Mouse (Mus musculus) midbrain, embryonic 16.5 days (tissue): ENCODE measurements around the gene Lif. TPM values are rescaled to one million over a fixed set of nuclear protein-coding genes. Genes with fewer than 3 reads are reported as not detected.

ENCODE experiments used
- ATAC-seq: fragments of 200-750 bp; cut with Nextera tagmentation; 2 replicates; pipeline ENCODE4 v1.8.0; 2017; ENCODE audit warnings: moderate TSS enrichment
- H3K27ac ChIP-seq: fragments of 300-500 bp; sonication (generic); 2 replicates; pipeline ENCODE4 v1.5.1; 2014; ENCODE audit warnings: mild to moderate bottlenecking, low read length, mixed read lengths
- H3K27me3 ChIP-seq: fragments of 300-500 bp; sonication (generic); 2 replicates; pipeline ENCODE4 v1.6.1; 2014; ENCODE audit warnings: low read depth, low read length, mixed read lengths; ENCODE audit not compliant: control insufficient read depth, insufficient read depth
- H3K36me3 ChIP-seq: fragments of 300-500 bp; sonication (generic); 2 replicates; pipeline ENCODE4 v1.6.1; 2014; ENCODE audit warnings: mild to moderate bottlenecking, low read length, moderate library complexity, mixed read lengths; ENCODE audit not compliant: control insufficient read depth, insufficient read depth
- H3K4me1 ChIP-seq: fragments of 300-500 bp; sonication (generic); 2 replicates; pipeline ENCODE4 v1.6.1; 2014; ENCODE audit warnings: mild to moderate bottlenecking, low read length, mixed read lengths; ENCODE audit not compliant: control insufficient read depth, insufficient read depth
- H3K4me2 ChIP-seq: fragments of 300-500 bp; sonication (generic); 2 replicates; pipeline ENCODE4 v1.6.1; 2014; ENCODE audit warnings: mild to moderate bottlenecking, low read length, mixed read lengths
- H3K4me3 ChIP-seq: fragments of 300-500 bp; sonication (generic); 2 replicates; pipeline ENCODE4 v1.5.1; 2014; ENCODE audit warnings: low read depth, mild to moderate bottlenecking, low read length, moderate library complexity, mixed read lengths
- H3K9ac ChIP-seq: fragments of 300-500 bp; sonication (generic); 2 replicates; pipeline ENCODE4 v1.6.1; 2014; ENCODE audit warnings: low read depth, low read length, mixed read lengths
- H3K9me3 ChIP-seq: fragments of 300-500 bp; sonication (generic); replicated peaks from 2 replicates; pipeline ENCODE4 v1.6.1; 2014; ENCODE audit warnings: mild to moderate bottlenecking, low read length, mixed read lengths; ENCODE audit not compliant: control insufficient read depth, poor library complexity, severe bottlenecking
- WGBS: fragments of 180-500 bp; shearing (Covaris S2); extraction: QIAGEN DNeasy Blood & Tissue Kit; methylation state at CpG from one replicate; pipeline ENCODE4 v1.1.7; 2014; 5-methylcytosine and 5-hydroxymethylcytosine counted together
- polyA plus RNA-seq: library from polyadenylated mRNA; unstranded; fragments of >200 nt; fragmentation: Nextera tagmentation; extraction: Ambion mirVana; gene quantifications from 2 replicates; pipeline ENCODE4 v1.2.1, GENCODE M21; 2015

Gene Lif
- polyA plus RNA-seq, 1 experiment from 2014 or later, result 0.06 TPM

- WGBS, result 98% methylated on average over 3 of the region's 3 CpGs
- Histone ChIP-seq H3K27me3 (no peaks in the 10 kb centered on the region), H3K27ac (no peak overlapping the region), H3K9me3 (no peaks in the 10 kb centered on the region), H3K36me3 (no peaks in the 10 kb centered on the region), H3K9ac (no peak overlapping the region), H3K4me1 (no peaks in the 10 kb centered on the region), H3K4me2 (no peak overlapping the region), H3K4me3 (no peak overlapping the region)
- ATAC-seq, result no peak
Observed at GRCm38 (mm10) chr11:4249151-4249550, 8.2 kb upstream of the Lif start.

GRCm38 (mm10) chr11:4250290-4250689 lies 7.1 kb upstream of the Lif start:
- no peaks in the 10 kb centered on the region for H3K36me3 ChIP-seq
- no peak overlapping the region for H3K4me2 ChIP-seq
- no peaks in the 10 kb centered on the region for H3K4me1 ChIP-seq
- H3K27me3 ChIP-seq, result no peaks in the 10 kb centered on the region
- no peak overlapping the region for H3K27ac ChIP-seq
- no peak for ATAC-seq
- H3K9me3 ChIP-seq, result no peaks in the 10 kb centered on the region
- WGBS, result 77% methylated on average over 7 of the region's 7 CpGs
- H3K4me3 ChIP-seq, result no peak overlapping the region
- no peak overlapping the region for H3K9ac ChIP-seq

GRCm38 (mm10) chr11:4251376-4251775 lies 6.0 kb upstream of the Lif start:
- H3K36me3 ChIP-seq, result no peaks in the 10 kb centered on the region
- 70% methylated on average over 3 of the region's 3 CpGs for WGBS
- H3K4me2 ChIP-seq, result no peak overlapping the region
- H3K27me3 ChIP-seq, result no peaks in the 10 kb centered on the region
- ATAC-seq, result no peak
- no peak overlapping the region for H3K27ac ChIP-seq
- H3K9me3 ChIP-seq, result no peaks in the 10 kb centered on the region
- no peak overlapping the region for H3K9ac ChIP-seq
- no peaks in the 10 kb centered on the region for H3K4me1 ChIP-seq
- H3K4me3 ChIP-seq, result no peak overlapping the region

GRCm38 (mm10) chr11:4252886-4253285 lies 4.5 kb upstream of the Lif start:
- Histone ChIP-seq H3K9ac (no peak overlapping the region), H3K4me1 (no peaks in the 10 kb centered on the region), H3K27ac (no peak overlapping the region), H3K4me2 (no peak overlapping the region), H3K27me3 (no peaks in the 10 kb centered on the region), H3K4me3 (no peak overlapping the region), H3K9me3 (no peaks in the 10 kb centered on the region), H3K36me3 (no peaks in the 10 kb centered on the region)
- ATAC-seq, result no peak
- WGBS, result 68% methylated on average over 2 of the region's 2 CpGs

- no peak overlapping the region; the same call in 1 of the 2 replicates for H3K9ac ChIP-seq
- H3K4me3 ChIP-seq, result no peak overlapping the region
- no peak overlapping the region for H3K4me2 ChIP-seq
- H3K27me3 ChIP-seq, result no peaks in the 10 kb centered on the region
- H3K27ac ChIP-seq, result no peak overlapping the region
- ATAC-seq, result no peak
- peaks cover 4% of the 10 kb centered on the region; the same call in 1 of the 2 replicates for H3K4me1 ChIP-seq
- no peaks in the 10 kb centered on the region for H3K9me3 ChIP-seq
- H3K36me3 ChIP-seq, result no peaks in the 10 kb centered on the region
- WGBS, result 47% methylated on average over 5 of the region's 5 CpGs
Observed at GRCm38 (mm10) chr11:4257756-4258155, 399 bp downstream of the Lif start.

- 2% methylated on average over 7 of the region's 7 CpGs for WGBS
- Histone ChIP-seq H3K4me3 (peak overlapping the region; percentile 19; the same call in 1 of the 2 replicates), H3K4me2 (peak overlapping the region; percentile 65)
Observed at GRCm38 (mm10) chr11:4258657-4259082, 1.3 kb downstream of the Lif start.

GRCm38 (mm10) chr11:4260463-4261187 lies 3.3 kb downstream of the Lif start:
- ATAC-seq, result no peak
- no peak overlapping the region for H3K27ac ChIP-seq

More at GRCm38 (mm10) chr11:4258657-4259082, 1.3 kb downstream of the Lif start:
- Histone ChIP-seq H3K9ac (peak overlapping the region; percentile 43; the same call in 1 of the 2 replicates), H3K36me3 (no peaks in the 10 kb centered on the region), H3K27ac (no peak overlapping the region), H3K27me3 (no peaks in the 10 kb centered on the region), H3K4me1 (peaks cover 4% of the 10 kb centered on the region; the same call in 1 of the 2 replicates), H3K9me3 (no peaks in the 10 kb centered on the region)
- ATAC-seq, result peak; percentile 70

GRCm38 (mm10) chr11:4261188-4261494 lies 3.8 kb downstream of the Lif start:
- Histone ChIP-seq H3K36me3 (no peaks in the 10 kb centered on the region), H3K27me3 (peaks cover 19% of the 10 kb centered on the region), H3K9me3 (no peaks in the 10 kb centered on the region), H3K27ac (no peak overlapping the region), H3K4me3 (no peak overlapping the region), H3K4me2 (no peak overlapping the region), H3K9ac (no peak overlapping the region), H3K4me1 (peaks cover 6% of the 10 kb centered on the region; the same call in 1 of the 2 replicates)
- 45% methylated on average over 6 of the region's 7 CpGs for WGBS
- ATAC-seq, result no peak

More at GRCm38 (mm10) chr11:4260463-4261187, 3.3 kb downstream of the Lif start:
- Histone ChIP-seq H3K4me1 (peaks cover 4% of the 10 kb centered on the region; the same call in 1 of the 2 replicates), H3K4me3 (no peak overlapping the region), H3K4me2 (peak overlapping the region; percentile 1; the same call in 1 of the 2 replicates), H3K36me3 (no peaks in the 10 kb centered on the region), H3K9me3 (no peaks in the 10 kb centered on the region), H3K27me3 (peaks cover 15% of the 10 kb centered on the region), H3K9ac (no peak overlapping the region; the same call in 1 of the 2 replicates)
- WGBS, result 37% methylated on average over 14 of the region's 14 CpGs

- no peak for ATAC-seq
- Histone ChIP-seq H3K4me2 (no peak overlapping the region), H3K36me3 (no peaks in the 10 kb centered on the region), H3K4me1 (peaks cover 13% of the 10 kb centered on the region), H3K9me3 (no peaks in the 10 kb centered on the region), H3K4me3 (no peak overlapping the region), H3K27me3 (peaks cover 25% of the 10 kb centered on the region), H3K27ac (no peak overlapping the region), H3K9ac (no peak overlapping the region)
- 31% methylated on average over 5 of the region's 5 CpGs for WGBS
Observed at GRCm38 (mm10) chr11:4261969-4262368, 4.6 kb downstream of the Lif start.
